Comparison of ENCODE assay signal across 8 mouse cellular contexts in genomic region chr16:44394577-44395243, GRCm38 (mm10).
DNase-seq lines count a peak whose midpoint lies in the region.

Gene Cfap44 (plus strand): TSS chr16:44394796.

- peak; percentile 84 for DNase-seq in WW6 (ENCODE audit: low read depth, low spot score)
- peak; percentile 92 to 94 for DNase-seq in cerebellum, postnatal 10 days
- peak; percentile 85 to 86 for DNase-seq in frontal cortex, postnatal 14 days (ENCODE audit: low spot score in 2 of 2)
- DNase-seq in hindlimb bud, embryonic 11.5 days (ENCODE audit: extremely low spot score, low read depth, low spot score) = peak; percentile 94
- DNase-seq in left cerebral cortex, adult 11 months (ENCODE audit: low spot score) = peak; percentile 85
- DNase-seq in lung, postnatal 14 days = peak; percentile 71
- DNase-seq in retina, adult 2 months (ENCODE audit: low read depth, low spot score) = peak; percentile 26
- peak; percentile 42 for DNase-seq in urinary bladder, postnatal 25 days (ENCODE audit: low spot score)

Comparison
In these comparisons a context has a peak if more than half of its experiments do, and no peak if none do; other contexts are left out.
1. Peak in every context shown above with its lines: DNase-seq.
2. DNase-seq: peak in every context shown above with its lines; median percentile 94 in hindlimb bud, embryonic 11.5 days; 93 in cerebellum, postnatal 10 days; 86 in frontal cortex, postnatal 14 days; 85 in left cerebral cortex, adult 11 months; 84 in WW6; 71 in lung, postnatal 14 days; 42 in urinary bladder, postnatal 25 days; 26 in retina, adult 2 months.